22 mouse cellular contexts compared by ENCODE assay signal in genomic region chr16:30664433-30664832, GRCm38 (mm10).
"Had no signal": no experiment of that assay in that cellular context is flagged by ENCODE, and none has a peak within 500 bp of the region (broad histone marks: within the 10 kb centered on the region; RNA-seq: fewer than 3 reads in every experiment).

No protein-coding gene starts in this region.

- H3K4me1 ChIP-seq: midbrain, embryonic 15.5 days; neural tube, embryonic 12.5 days had no signal

- H3K9ac ChIP-seq: limb, embryonic 12.5 days; limb, embryonic 15.5 days; liver, embryonic 14.5 days; liver, postnatal 0 days; lung, embryonic 14.5 days; midbrain, embryonic 12.5 days; midbrain, embryonic 15.5 days; neural tube, embryonic 12.5 days; neural tube, embryonic 15.5 days had no signal

- H3K27ac ChIP-seq: layer of hippocampus, adult 2 months; limb, embryonic 12.5 days; limb, embryonic 15.5 days; liver, embryonic 14.5 days; macrophage; midbrain, embryonic 12.5 days; midbrain, embryonic 15.5 days; neural tube, embryonic 12.5 days; neural tube, embryonic 15.5 days; stomach, postnatal 0 days had no signal

- H3K27me3 ChIP-seq: midbrain, embryonic 15.5 days; neural tube, embryonic 12.5 days; neural tube, embryonic 15.5 days had no signal

- H3K9me3 ChIP-seq: limb, embryonic 12.5 days; limb, embryonic 15.5 days; midbrain, embryonic 12.5 days; midbrain, embryonic 15.5 days; neural tube, embryonic 12.5 days; neural tube, embryonic 15.5 days had no signal

- H3K4me3 ChIP-seq: layer of hippocampus, adult 2 months; limb, embryonic 12.5 days; limb, embryonic 15.5 days; midbrain, embryonic 12.5 days; midbrain, embryonic 15.5 days; neural tube, embryonic 12.5 days; neural tube, embryonic 15.5 days had no signal

- DNase-seq: layer of hippocampus, adult 9-11 months; liver, postnatal 0 days; lung, embryonic 14.5 days; right cerebral cortex, adult 18-20 months; right cerebral cortex, postnatal 14 days; right cerebral cortex, postnatal 4 days; thymus, adult 2 months; thymus, postnatal 14 days; thymus, postnatal 4 days had no signal

- H3K36me3 ChIP-seq: limb, embryonic 12.5 days; limb, embryonic 15.5 days; midbrain, embryonic 12.5 days; midbrain, embryonic 15.5 days; neural tube, embryonic 12.5 days; neural tube, embryonic 15.5 days had no signal

- H3K4me2 ChIP-seq: limb, embryonic 12.5 days; limb, embryonic 15.5 days; liver, embryonic 11.5 days; lung, embryonic 14.5 days; midbrain, embryonic 12.5 days; midbrain, embryonic 15.5 days; neural tube, embryonic 12.5 days; neural tube, embryonic 15.5 days had no signal

- ATAC-seq: intestine, embryonic 16.5 days; liver, postnatal 0 days; lung, postnatal 0 days; midbrain, embryonic 15.5 days had no signal
